Comparison of ENCODE assay signal across 34 mouse cellular contexts in the genomic region with DNA sequence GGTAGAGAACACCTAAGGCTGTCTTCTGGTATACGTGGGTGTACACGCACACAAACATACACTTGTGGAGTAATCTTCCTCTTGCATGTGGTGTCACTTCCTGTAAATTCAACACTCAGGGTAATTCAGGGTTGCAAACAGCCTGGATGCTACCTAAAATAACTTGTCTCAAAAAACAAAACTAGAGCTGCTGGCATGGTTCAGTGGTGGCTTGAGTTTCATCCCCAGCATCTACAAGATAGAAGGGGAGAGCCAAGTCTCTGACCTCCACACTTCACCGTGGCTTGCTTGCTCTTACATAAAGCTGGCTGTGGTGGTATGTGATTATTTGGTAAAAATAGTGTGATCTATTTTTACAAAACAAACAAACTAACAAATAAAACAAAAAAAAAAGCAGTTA. TPM values are rescaled to one million over a fixed set of nuclear protein-coding genes. Genes with fewer than 3 reads are reported as not detected.
DNase-seq lines count a peak whose midpoint lies in the region; ATAC-seq and TF ChIP-seq lines count a peak whose summit lies in the region.
"Had no signal": no experiment of that assay in that cellular context is flagged by ENCODE, and none has a peak within 500 bp of the region (broad histone marks: within the 10 kb centered on the region; RNA-seq: fewer than 3 reads in every experiment).

No protein-coding gene starts in this region.

- 99% methylated on average over 3 of the region's 3 CpGs for WGBS in forebrain, embryonic 11.5 days
- WGBS in forebrain, postnatal 0 days, result 92% methylated on average over 3 of the region's 3 CpGs
- WGBS in lung, postnatal 0 days, result 90% methylated on average over 3 of the region's 3 CpGs

- peak; percentile 11 for DNase-seq in forebrain, embryonic 11.5 days (ENCODE audit: low spot score)
- no peak for DNase-seq in forebrain, postnatal 0 days
- peak; percentile 9 for DNase-seq in gastrocnemius, postnatal 14 days
- no peak for DNase-seq in gastrocnemius, postnatal 4 days (ENCODE audit: low spot score in 2 of 2)
- no peak for DNase-seq in lung, postnatal 0 days (ENCODE audit: low spot score)
- DNase-seq in B cell, adult 2 months, result no peak
- DNase-seq: adrenal gland, adult 2 months; adrenal gland, postnatal 14 days; cerebellum, adult 11 months; cerebellum, adult 2 months; cerebellum, adult 9-11 months; cerebellum, postnatal 25 days; embryo, embryonic 11 days; gastrocnemius, postnatal 10 days; heart, adult 18-20 months; heart, postnatal 10 days; heart, postnatal 36 days; kidney, adult 18-20 months had no signal

- H3K4me3 ChIP-seq in forebrain, embryonic 11.5 days (ENCODE audit: low read depth, low read length), result no peak overlapping the region
- H3K4me3 ChIP-seq in forebrain, postnatal 0 days (ENCODE audit: low read depth, low read length), result no peak overlapping the region
- no peak overlapping the region for H3K4me3 ChIP-seq in lung, postnatal 0 days (ENCODE audit: low read depth, low read length)
- H3K4me3 ChIP-seq: embryonic facial prominence, embryonic 10.5 days; embryonic facial prominence, embryonic 13.5 days; erythroblast, embryonic 14.5 days; forebrain, embryonic 13.5 days; heart, embryonic 12.5 days; heart, embryonic 15.5 days; hindbrain, embryonic 10.5 days had no signal

- H3K9me3 ChIP-seq in forebrain, embryonic 11.5 days (ENCODE audit: control insufficient read depth, low read length), result no peaks in the 10 kb centered on the region
- H3K9me3 ChIP-seq in forebrain, postnatal 0 days (ENCODE audit: low read length), result no peaks in the 10 kb centered on the region
- no peaks in the 10 kb centered on the region for H3K9me3 ChIP-seq in lung, postnatal 0 days (ENCODE audit: low read length)
- H3K9me3 ChIP-seq: embryonic facial prominence, embryonic 10.5 days; embryonic facial prominence, embryonic 13.5 days; forebrain, embryonic 13.5 days; heart, embryonic 12.5 days; heart, embryonic 15.5 days; hindbrain, embryonic 10.5 days had no signal

- TF ChIP-seq EP300 in lung, postnatal 0 days (IDR thresholded peaks at IDR 0.05), result no peak

- no peak overlapping the region for H3K4me2 ChIP-seq in forebrain, embryonic 11.5 days (ENCODE audit: low read depth, low read length, severe bottlenecking)
- H3K4me2 ChIP-seq in forebrain, postnatal 0 days (ENCODE audit: low read depth), result no peak overlapping the region
- H3K4me2 ChIP-seq in lung, postnatal 0 days (replicated peaks; ENCODE audit: low read depth, low read length), result no peak overlapping the region
- H3K4me2 ChIP-seq: embryonic facial prominence, embryonic 13.5 days; forebrain, embryonic 13.5 days; heart, embryonic 12.5 days; heart, embryonic 15.5 days; hindbrain, embryonic 14.5 days had no signal

- peaks cover 7% of the 10 kb centered on the region; the same call in 1 of the 2 replicates for H3K36me3 ChIP-seq in forebrain, embryonic 11.5 days (ENCODE audit: control insufficient read depth, insufficient read depth, low read length)
- H3K36me3 ChIP-seq in forebrain, postnatal 0 days (ENCODE audit: insufficient read depth), result peaks cover 43% of the 10 kb centered on the region
- peaks cover 23% of the 10 kb centered on the region; the same call in 1 of the 2 replicates for H3K36me3 ChIP-seq in lung, postnatal 0 days (ENCODE audit: insufficient read depth, low read length)

- no peaks in the 10 kb centered on the region for H3K4me1 ChIP-seq in forebrain, embryonic 11.5 days (replicated peaks; ENCODE audit: control insufficient read depth, insufficient read depth, low read length)
- H3K4me1 ChIP-seq in forebrain, postnatal 0 days (ENCODE audit: insufficient read depth), result no peaks in the 10 kb centered on the region
- H3K4me1 ChIP-seq in lung, postnatal 0 days (ENCODE audit: insufficient read depth, low read depth, low read length), result no peaks in the 10 kb centered on the region
- H3K4me1 ChIP-seq: embryonic facial prominence, embryonic 10.5 days; embryonic facial prominence, embryonic 13.5 days; forebrain, embryonic 13.5 days; heart, embryonic 12.5 days; heart, embryonic 15.5 days; hindbrain, embryonic 10.5 days had no signal

- no peak overlapping the region for H3K9ac ChIP-seq in forebrain, embryonic 11.5 days (ENCODE audit: low read length)
- no peak overlapping the region for H3K9ac ChIP-seq in forebrain, postnatal 0 days
- H3K9ac ChIP-seq in lung, postnatal 0 days (replicated peaks; ENCODE audit: low read depth), result no peak overlapping the region
- H3K9ac ChIP-seq: embryonic facial prominence, embryonic 13.5 days; forebrain, embryonic 13.5 days; heart, embryonic 12.5 days; heart, embryonic 15.5 days; hindbrain, embryonic 14.5 days had no signal

- no peaks in the 10 kb centered on the region for H3K27me3 ChIP-seq in forebrain, embryonic 11.5 days (ENCODE audit: control insufficient read depth, insufficient read depth, low read length)
- no peaks in the 10 kb centered on the region for H3K27me3 ChIP-seq in forebrain, postnatal 0 days (ENCODE audit: insufficient read depth, low read length)
- H3K27me3 ChIP-seq in lung, postnatal 0 days (replicated peaks; ENCODE audit: insufficient read depth, low read length), result no peaks in the 10 kb centered on the region
- H3K27me3 ChIP-seq: embryonic facial prominence, embryonic 13.5 days; forebrain, embryonic 13.5 days; heart, embryonic 12.5 days; heart, embryonic 15.5 days had no signal

- ATAC-seq in forebrain, embryonic 11.5 days (replicated peaks; ENCODE audit: low FRiP score), result no peak
- ATAC-seq in forebrain, postnatal 0 days, result no peak
- 0 out of 2 replicates have a peak, but pooled peaks have one; percentile 45 for ATAC-seq in common myeloid progenitor, adult 5-6 weeks (replicated peaks; ENCODE audit: low read depth, poor library complexity, severe bottlenecking)
- peak; percentile 44; the same call in 1 of the 2 replicates for ATAC-seq in megakaryocyte progenitor cell, adult 5-6 weeks (replicated peaks; ENCODE audit: poor library complexity)
- ATAC-seq in lung, postnatal 0 days, result no peak
- ATAC-seq: CD4-positive, CD25-positive, alpha-beta regulatory T cell, adult 4 months; forebrain, embryonic 13.5 days; forebrain, embryonic 16.5 days; hindbrain, postnatal 0 days; inflammation-experienced regulatory T-cells, adult 6 months; intestine, embryonic 16.5 days had no signal

- intact Hi-C loops in gastrocnemius, postnatal 14 days (cut with DNase I; ENCODE audit: low total_unique reads), result no loop called here

- no peak overlapping the region for H3K27ac ChIP-seq in forebrain, embryonic 11.5 days (ENCODE audit: low read depth, low read length)
- no peak overlapping the region for H3K27ac ChIP-seq in forebrain, postnatal 0 days (ENCODE audit: low read depth, low read length)
- H3K27ac ChIP-seq in lung, postnatal 0 days (ENCODE audit: low read length), result no peak overlapping the region
- H3K27ac ChIP-seq: embryonic facial prominence, embryonic 10.5 days; embryonic facial prominence, embryonic 13.5 days; forebrain, embryonic 13.5 days; heart, embryonic 15.5 days; hindbrain, embryonic 10.5 days; hindbrain, embryonic 14.5 days; hindbrain, postnatal 0 days had no signal

- no peak for TF ChIP-seq CTCF in forebrain, postnatal 0 days (IDR thresholded peaks at IDR 0.05; ENCODE audit: low read depth)
- TF ChIP-seq CTCF in lung, postnatal 0 days (IDR thresholded peaks at IDR 0.05), result no peak

RNA-seq across cellular contexts. Expression of gene Ccdc125, which starts 28.0 kb away (rescaled TPM):
- polyA plus RNA-seq in forebrain, embryonic 11.5 days (2014; fragmentation: Nextera tagmentation; extraction: Ambion mirVana), result 2.6 and 2.9 TPM in 2 replicates
- 0.19 and 1.0 TPM in 2 replicates for total RNA-seq in forebrain, postnatal 0 days (2014; rRNA removed)
- polyA plus RNA-seq in forebrain, postnatal 0 days (2015; fragmentation: Nextera tagmentation; extraction: Ambion mirVana), result 0.80 and 1.3 TPM in 2 replicates
- total RNA-seq in gastrocnemius, postnatal 14 days (2021), result under 1 TPM; 0.62 to 0.76 TPM
- total RNA-seq in gastrocnemius, postnatal 4 days (2021), result 1 to 10 TPM; 1.0 to 1.5 TPM
- total RNA-seq in common myeloid progenitor, adult 5-6 weeks (2017), result 9.2 and 10.9 TPM in 2 replicates
- 24.0 and 28.2 TPM in 2 replicates for total RNA-seq in megakaryocyte progenitor cell, adult 5-6 weeks (2015)
- 48.0 and 48.1 TPM in 2 replicates for total RNA-seq in megakaryocyte progenitor cell, adult 5-6 weeks (2017)
- polyA plus RNA-seq in lung, postnatal 0 days (2015; fragmentation: Nextera tagmentation; extraction: Ambion mirVana), result 7.1 and 7.9 TPM in 2 replicates
- total RNA-seq: MEL had no signal
- polyA plus RNA-seq: erythroblast, embryonic 14.5 days had no signal

RNA-seq across cellular contexts. Expression of gene Cdk7, which starts 33.2 kb away (rescaled TPM):
- 72.3 and 75.0 TPM in 2 replicates for polyA plus RNA-seq in forebrain, embryonic 11.5 days (2014; fragmentation: Nextera tagmentation; extraction: Ambion mirVana)
- 38.0 and 48.2 TPM in 2 replicates for total RNA-seq in forebrain, postnatal 0 days (2014; rRNA removed)
- polyA plus RNA-seq in forebrain, postnatal 0 days (2015; fragmentation: Nextera tagmentation; extraction: Ambion mirVana), result 36.5 and 40.9 TPM in 2 replicates
- total RNA-seq in gastrocnemius, postnatal 14 days (2021), result 10 to 100 TPM; 14.3 to 17.0 TPM
- total RNA-seq in gastrocnemius, postnatal 4 days (2021), result 10 to 100 TPM; 34.7 to 38.2 TPM
- total RNA-seq in common myeloid progenitor, adult 5-6 weeks (2017), result 44.8 and 46.2 TPM in 2 replicates
- 55.6 and 55.9 TPM in 2 replicates for total RNA-seq in megakaryocyte progenitor cell, adult 5-6 weeks (2015)
- total RNA-seq in megakaryocyte progenitor cell, adult 5-6 weeks (2017), result 51.1 and 56.8 TPM in 2 replicates
- 52.5 and 54.8 TPM in 2 replicates for polyA plus RNA-seq in lung, postnatal 0 days (2015; fragmentation: Nextera tagmentation; extraction: Ambion mirVana)

RNA-seq across cellular contexts. Expression of gene Taf9, which starts 46.2 kb away (rescaled TPM):
- 22.4 and 22.6 TPM in 2 replicates for polyA plus RNA-seq in forebrain, embryonic 11.5 days (2014; fragmentation: Nextera tagmentation; extraction: Ambion mirVana)
- 50.1 and 50.8 TPM in 2 replicates for total RNA-seq in forebrain, postnatal 0 days (2014; rRNA removed)
- polyA plus RNA-seq in forebrain, postnatal 0 days (2015; fragmentation: Nextera tagmentation; extraction: Ambion mirVana), result 40.8 and 57.6 TPM in 2 replicates
- total RNA-seq in gastrocnemius, postnatal 14 days (2021), result 1 to 10 TPM; 4.5 to 7.7 TPM
- total RNA-seq in gastrocnemius, postnatal 4 days (2021), result 10 to 100 TPM; 16.3 to 19.0 TPM
- total RNA-seq in common myeloid progenitor, adult 5-6 weeks (2017), result 25.9 and 47.9 TPM in 2 replicates
- total RNA-seq in megakaryocyte progenitor cell, adult 5-6 weeks (2015), result 62.2 and 84.3 TPM in 2 replicates
- 37.0 and 56.6 TPM in 2 replicates for total RNA-seq in megakaryocyte progenitor cell, adult 5-6 weeks (2017)
- 12.2 and 15.5 TPM in 2 replicates for polyA plus RNA-seq in lung, postnatal 0 days (2015; fragmentation: Nextera tagmentation; extraction: Ambion mirVana)
- polyA plus RNA-seq: adrenal gland, adult 2 months had no signal

RNA-seq across cellular contexts. Expression of gene Rad17, which starts 46.7 kb away (rescaled TPM):
- 24.9 and 26.4 TPM in 2 replicates for polyA plus RNA-seq in forebrain, embryonic 11.5 days (2014; fragmentation: Nextera tagmentation; extraction: Ambion mirVana)
- 22.2 and 28.2 TPM in 2 replicates for total RNA-seq in forebrain, postnatal 0 days (2014; rRNA removed)
- 11.3 and 13.3 TPM in 2 replicates for polyA plus RNA-seq in forebrain, postnatal 0 days (2015; fragmentation: Nextera tagmentation; extraction: Ambion mirVana)
- 1 to 10 TPM; 8.3 to 9.0 TPM for total RNA-seq in gastrocnemius, postnatal 14 days (2021)
- 10 to 100 TPM; 14.7 to 15.4 TPM for total RNA-seq in gastrocnemius, postnatal 4 days (2021)
- total RNA-seq in common myeloid progenitor, adult 5-6 weeks (2017), result 35.2 and 46.3 TPM in 2 replicates
- total RNA-seq in megakaryocyte progenitor cell, adult 5-6 weeks (2015), result 30.2 and 33.0 TPM in 2 replicates
- 34.9 and 38.4 TPM in 2 replicates for total RNA-seq in megakaryocyte progenitor cell, adult 5-6 weeks (2017)
- 12.9 and 14.4 TPM in 2 replicates for polyA plus RNA-seq in lung, postnatal 0 days (2015; fragmentation: Nextera tagmentation; extraction: Ambion mirVana)

RNA-seq across cellular contexts. Expression of gene Ak6, which starts 46.8 kb away (rescaled TPM):
- 344 and 354 TPM in 2 replicates for polyA plus RNA-seq in forebrain, embryonic 11.5 days (2014; fragmentation: Nextera tagmentation; extraction: Ambion mirVana)
- 162 and 212 TPM in 2 replicates for total RNA-seq in forebrain, postnatal 0 days (2014; rRNA removed)
- 401 and 512 TPM in 2 replicates for polyA plus RNA-seq in forebrain, postnatal 0 days (2015; fragmentation: Nextera tagmentation; extraction: Ambion mirVana)
- 10 to 100 TPM; 53.7 to 59.6 TPM for total RNA-seq in gastrocnemius, postnatal 14 days (2021)
- 10 to 100 TPM; 72.5 to 74.0 TPM for total RNA-seq in gastrocnemius, postnatal 4 days (2021)
- total RNA-seq in common myeloid progenitor, adult 5-6 weeks (2017), result 290 and 309 TPM in 2 replicates
- total RNA-seq in megakaryocyte progenitor cell, adult 5-6 weeks (2015), result 391 and 416 TPM in 2 replicates
- total RNA-seq in megakaryocyte progenitor cell, adult 5-6 weeks (2017), result 317 and 335 TPM in 2 replicates
- 135 and 136 TPM in 2 replicates for polyA plus RNA-seq in lung, postnatal 0 days (2015; fragmentation: Nextera tagmentation; extraction: Ambion mirVana)

Comparison
In these comparisons a context has a peak if more than half of its experiments do, and no peak if none do; other contexts are left out.
1. DNase-seq: peak in forebrain, embryonic 11.5 days (single experiment) and gastrocnemius, postnatal 14 days (single experiment); none in forebrain, postnatal 0 days (single experiment), gastrocnemius, postnatal 4 days (0 of 2), lung, postnatal 0 days (single experiment) and B cell, adult 2 months (0 of 2).
2. ATAC-seq: peak in common myeloid progenitor, adult 5-6 weeks (single experiment) and megakaryocyte progenitor cell, adult 5-6 weeks (single experiment); none in forebrain, embryonic 11.5 days (single experiment), forebrain, postnatal 0 days (single experiment) and lung, postnatal 0 days (single experiment).